Mouse (Mus musculus) regulatory T cell (primary cell): ENCODE data around the gene Abhd8.

Source experiments
- in situ Hi-C: fragments of 300-600 bp; cut with MboI, MseI; formaldehyde crosslinking; loops from one replicate; pipeline ENCODE4 v1.15.1; 2025; ENCODE audit warnings: high pct_unique_total_duplicates

Gene Abhd8

GRCm38 (mm10) chr8:71463188-71464033, at the start of gene Abhd8:
Abhd8 (minus strand) TSS chr8:71463655.
- in situ Hi-C loops = no loop called here

GRCm38 (mm10) chr8:71511644-71512043, 48.2 kb upstream of the Abhd8 start, which contains the start of gene Plvap:
Plvap (minus strand) TSS chr8:71511752.
- in situ Hi-C loops = no loop called here

GRCm38 (mm10) chr8:71509316-71509715, 45.9 kb upstream of the Abhd8 start:
- in situ Hi-C loops = loop anchor here (5.0 kb wide), 1 partner anchor 82 kb away; no protein-coding TSS in a partner anchor

- in situ Hi-C loops = loop anchor here (5.0 kb wide), 1 partner anchor 80 kb away; no protein-coding TSS in a partner anchor
These were observed 44.2 kb upstream of the Abhd8 start for GRCm38 (mm10) chr8:71507589-71508104.

GRCm38 (mm10) chr8:71505979-71506378, 42.5 kb upstream of the Abhd8 start:
- in situ Hi-C loops = loop anchor here (5.0 kb wide), 1 partner anchor 79 kb away; no protein-coding TSS in a partner anchor

- in situ Hi-C loops = loop anchor here (5.0 kb wide), 1 partner anchor 78 kb away; no protein-coding TSS in a partner anchor
These were observed 41.9 kb upstream of the Abhd8 start for GRCm38 (mm10) chr8:71505326-71505725.

- in situ Hi-C loops = no loop called here
These were observed 40.9 kb upstream of the Abhd8 start for GRCm38 (mm10) chr8:71504349-71504748.

GRCm38 (mm10) chr8:71498816-71499690, 35.6 kb upstream of the Abhd8 start:
- in situ Hi-C loops = loop anchor here (25.0 kb wide), 1 partner anchor 638 kb away; the partner anchor contains the start of gene Tpm4

- in situ Hi-C loops = loop anchor here (25.0 kb wide), 1 partner anchor 639 kb away; the partner anchor contains the start of gene Tpm4
These were observed 34.5 kb upstream of the Abhd8 start for GRCm38 (mm10) chr8:71497881-71498501.

- in situ Hi-C loops = loop anchor here (25.0 kb wide), 1 partner anchor 640 kb away; the partner anchor contains the start of gene Tpm4
These were observed 33.7 kb upstream of the Abhd8 start for GRCm38 (mm10) chr8:71497077-71497645.

- in situ Hi-C loops = loop anchor here (25.0 kb wide), 1 partner anchor 641 kb away; the partner anchor contains the start of gene Tpm4
These were observed 33.0 kb upstream of the Abhd8 start for GRCm38 (mm10) chr8:71496481-71496880.

GRCm38 (mm10) chr8:71495811-71496210, 32.4 kb upstream of the Abhd8 start:
- in situ Hi-C loops = loop anchor here (25.0 kb wide), 1 partner anchor 641 kb away; the partner anchor contains the start of gene Tpm4

GRCm38 (mm10) chr8:71495039-71495438, 31.6 kb upstream of the Abhd8 start:
- in situ Hi-C loops = loop anchor here (25.0 kb wide), 1 partner anchor 642 kb away; the partner anchor contains the start of gene Tpm4

- in situ Hi-C loops = loop anchor here (5.0 to 25.0 kb wide), 3 partner anchors 591 to 714 kb away; partner anchors contain the start of genes Pik3r2, Rpl18a and Tpm4
These were observed 25.0 kb upstream of the Abhd8 start for GRCm38 (mm10) chr8:71488454-71488853.

- in situ Hi-C loops = loop anchor here (5.0 to 25.0 kb wide), 3 partner anchors 591 to 713 kb away; partner anchors contain the start of genes Pik3r2, Rpl18a and Tpm4
These were observed 24.4 kb upstream of the Abhd8 start, which contains the start of gene Gtpbp3 for GRCm38 (mm10) chr8:71487691-71488445. Gtpbp3 (plus strand) TSS chr8:71488103.

- in situ Hi-C loops = loop anchor here (5.0 to 25.0 kb wide), 3 partner anchors 589 to 711 kb away; partner anchors contain the start of genes Pik3r2, Rpl18a and Tpm4
These were observed 22.7 kb upstream of the Abhd8 start for GRCm38 (mm10) chr8:71486136-71486529.

- in situ Hi-C loops = loop anchor here (5.0 to 25.0 kb wide), 3 partner anchors 588 to 711 kb away; partner anchors contain the start of genes Pik3r2, Rpl18a and Tpm4
These were observed 22.0 kb upstream of the Abhd8 start, which contains the start of gene Ano8 for GRCm38 (mm10) chr8:71485142-71486135. Ano8 (minus strand) TSS chr8:71485963.

- in situ Hi-C loops = loop anchor here (5.0 to 25.0 kb wide), 3 partner anchors 587 to 710 kb away; partner anchors contain the start of genes Pik3r2, Rpl18a and Tpm4
These were observed 21.3 kb upstream of the Abhd8 start for GRCm38 (mm10) chr8:71484736-71485135.
